Mouse (Mus musculus) v-Abl transformed pro-B cells (cell line): ENCODE results near the gene Nicn1.
"Not testable (repeated sequence)": the region's sequence is repeated elsewhere in the genome, so short reads cannot be mapped to it uniquely, and the experiment has no call there.

Source experiments
- in situ Hi-C, 2 experiments: fragments of 400-800 bp; cut with MboI; formaldehyde crosslinking; loops; one replicate each; pipeline ENCODE4 v1.15.1; 2025; ENCODE audit not compliant: unreplicated experiment in 2 of 2

The Nicn1 gene

DNA sequence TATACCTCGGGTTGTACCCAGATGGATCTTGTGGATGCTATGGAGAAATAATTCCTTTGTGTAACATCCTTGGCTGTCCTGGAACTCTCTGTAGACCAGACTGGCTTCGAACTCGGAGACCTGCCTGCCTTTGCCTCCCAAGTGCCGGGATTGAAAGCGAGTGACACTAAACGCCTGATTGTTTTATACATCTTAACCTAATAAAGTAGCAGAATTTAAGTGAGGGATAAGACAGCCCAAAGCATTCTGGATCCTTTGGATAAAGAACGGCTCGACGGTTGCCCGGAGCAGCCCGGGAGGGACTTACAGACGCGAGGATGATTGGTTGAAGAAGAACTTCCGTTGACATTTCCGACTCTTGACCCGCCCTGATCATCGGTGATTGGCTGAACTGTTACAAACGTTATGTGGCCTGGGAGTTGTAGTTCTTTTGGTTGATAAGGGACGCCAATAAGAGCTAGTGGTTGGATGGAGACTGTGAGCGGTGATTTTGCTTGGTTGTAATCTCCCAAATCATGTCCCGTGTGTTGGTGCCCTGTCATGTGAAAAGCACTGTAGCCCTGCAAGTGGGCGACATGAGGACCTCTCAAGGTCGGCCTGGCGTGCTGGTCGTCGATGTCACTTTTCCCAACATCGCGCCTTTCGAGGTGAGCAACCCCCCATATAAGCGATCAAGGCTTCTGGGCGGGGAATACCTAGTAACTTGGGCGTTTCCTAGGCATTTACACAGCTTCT is at the start of gene Nicn1:
Nicn1 (plus strand) TSS at position 414 of the 735 bp plus-strand sequence.
- in situ Hi-C loops = no loop called here

GRCm38 (mm10) chr9:108244540-108244939 is 45.7 kb upstream of the Nicn1 start:
- in situ Hi-C loops = no loop called here

GRCm38 (mm10) chr9:108244984-108245383 is 45.2 kb upstream of the Nicn1 start:
- in situ Hi-C loops = no loop called here

DNA sequence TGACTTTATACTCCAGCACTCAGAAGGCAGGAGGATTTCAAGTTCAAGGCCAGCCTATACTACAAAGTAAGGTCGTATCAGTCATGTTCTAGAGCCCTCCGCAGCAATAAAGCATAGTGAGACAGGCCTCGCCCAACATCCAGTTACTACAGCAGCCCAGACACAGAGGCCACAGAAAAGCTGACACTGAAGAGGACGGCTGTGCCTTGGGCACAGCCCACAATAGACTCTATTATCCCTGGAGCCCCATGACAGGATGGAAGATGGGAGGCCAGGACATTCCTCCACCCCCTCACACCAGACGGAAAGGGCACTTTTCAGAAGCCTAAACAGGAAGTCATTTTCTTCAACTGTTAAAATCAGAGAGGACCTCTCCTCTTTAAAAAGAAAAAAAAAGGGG is 41.3 kb upstream of the Nicn1 start:
- in situ Hi-C loops = no loop called here

DNA sequence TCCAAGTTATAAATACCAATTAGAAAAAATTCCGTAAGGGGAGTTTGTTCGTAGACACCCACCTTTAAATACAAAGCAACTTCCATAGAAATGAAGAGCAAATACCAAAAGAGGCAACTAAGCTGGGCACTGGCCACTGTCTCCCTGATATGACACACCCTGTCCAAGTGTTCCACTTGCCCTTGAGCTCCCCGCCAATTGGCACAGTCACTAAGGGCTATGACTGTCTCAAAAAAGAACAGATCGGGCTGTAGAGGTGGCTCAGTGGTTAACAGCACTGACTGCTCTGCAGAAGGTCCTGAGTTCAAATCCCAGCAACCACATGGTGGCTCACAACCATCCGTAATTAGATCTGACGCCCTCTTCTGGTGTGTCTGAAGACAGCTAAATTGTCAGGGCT is 38.4 kb upstream of the Nicn1 start:
- in situ Hi-C loops = no loop called here

DNA sequence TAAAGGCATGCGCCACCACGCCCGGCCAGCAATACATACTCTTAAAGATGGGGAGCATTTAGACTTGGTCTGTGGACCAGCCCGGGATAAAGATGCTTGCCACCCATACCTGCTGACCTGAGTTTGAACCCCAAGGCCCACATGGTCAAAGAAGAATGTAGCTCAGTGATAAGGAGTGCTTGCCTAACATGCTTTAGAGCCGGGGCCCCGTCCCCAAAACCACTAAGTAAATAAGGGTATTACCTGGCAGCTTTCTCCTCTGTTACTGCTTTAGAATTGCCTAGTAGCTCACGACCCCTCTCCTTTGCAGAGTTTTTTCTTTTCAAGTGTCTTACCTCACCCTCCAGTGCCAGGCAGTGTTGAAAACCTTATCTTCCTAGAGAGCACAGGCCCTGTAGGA is 37.5 kb upstream of the Nicn1 start:
- in situ Hi-C loops = no loop called here

DNA sequence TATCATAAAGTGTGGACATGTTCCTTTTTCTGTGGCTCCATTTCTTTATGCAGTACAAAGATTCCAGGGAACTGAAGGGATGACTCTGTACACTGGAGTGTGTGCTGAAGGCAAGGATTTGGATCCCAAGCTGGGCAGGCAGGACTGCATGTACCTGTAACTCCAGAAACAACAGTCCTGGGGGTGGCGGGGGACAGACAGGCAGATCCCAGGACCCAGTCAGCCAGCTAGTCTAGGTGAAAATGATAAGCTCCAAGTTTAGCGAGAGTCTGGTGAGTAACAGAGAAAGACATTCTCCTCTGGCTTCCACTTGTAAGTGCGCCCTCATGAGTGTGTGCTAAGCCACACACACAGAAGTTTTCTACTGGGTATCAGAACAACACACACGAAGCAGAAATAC is 29.7 kb upstream of the Nicn1 start:
- in situ Hi-C loops = no loop called here

DNA sequence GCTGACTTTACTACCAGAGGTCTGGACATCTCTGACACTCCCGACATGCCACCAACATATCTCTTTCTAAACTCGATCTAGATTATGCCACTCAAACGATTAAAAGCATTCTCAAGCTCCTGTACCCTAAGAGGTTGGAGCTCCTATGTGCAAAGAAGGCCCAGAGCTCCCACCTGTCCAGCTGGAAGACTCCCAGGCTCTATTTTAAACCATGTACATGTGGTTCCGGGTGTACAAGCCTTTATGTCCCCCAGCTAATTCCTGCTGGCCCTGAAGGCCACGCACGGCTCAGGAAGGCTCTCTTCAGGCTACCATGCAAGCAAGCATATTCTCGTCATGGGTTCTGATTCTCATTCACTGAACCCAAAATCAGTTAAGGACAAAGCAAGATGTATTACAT is 28.4 kb upstream of the Nicn1 start:
- in situ Hi-C loops = no loop called here

DNA sequence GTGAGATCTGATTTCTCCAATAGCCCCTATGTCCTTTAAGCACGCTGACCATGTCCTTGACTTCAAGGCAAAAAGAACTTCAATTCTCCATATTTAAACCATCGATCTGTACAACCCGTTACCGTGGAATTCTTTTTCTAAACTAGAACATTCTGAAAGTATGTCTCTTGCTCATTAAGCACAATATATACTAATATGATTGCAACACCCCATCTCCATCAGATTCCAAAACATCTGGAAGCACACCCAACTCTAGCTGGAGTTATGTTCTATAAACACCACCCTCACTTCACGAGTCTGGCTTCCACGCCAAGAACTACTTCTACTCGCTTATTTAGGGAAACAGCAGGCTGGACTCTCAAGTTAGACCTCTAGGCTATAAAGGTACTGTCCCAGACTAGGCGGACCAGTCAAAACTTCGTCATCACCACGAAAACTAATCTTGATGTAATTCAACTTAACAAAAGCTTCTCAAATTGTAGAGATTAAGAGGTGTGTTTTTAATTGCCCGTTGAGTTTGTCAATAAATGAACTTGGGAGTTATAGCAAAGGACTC is 27.7 kb upstream of the Nicn1 start:
- in situ Hi-C loops = no loop called here

DNA sequence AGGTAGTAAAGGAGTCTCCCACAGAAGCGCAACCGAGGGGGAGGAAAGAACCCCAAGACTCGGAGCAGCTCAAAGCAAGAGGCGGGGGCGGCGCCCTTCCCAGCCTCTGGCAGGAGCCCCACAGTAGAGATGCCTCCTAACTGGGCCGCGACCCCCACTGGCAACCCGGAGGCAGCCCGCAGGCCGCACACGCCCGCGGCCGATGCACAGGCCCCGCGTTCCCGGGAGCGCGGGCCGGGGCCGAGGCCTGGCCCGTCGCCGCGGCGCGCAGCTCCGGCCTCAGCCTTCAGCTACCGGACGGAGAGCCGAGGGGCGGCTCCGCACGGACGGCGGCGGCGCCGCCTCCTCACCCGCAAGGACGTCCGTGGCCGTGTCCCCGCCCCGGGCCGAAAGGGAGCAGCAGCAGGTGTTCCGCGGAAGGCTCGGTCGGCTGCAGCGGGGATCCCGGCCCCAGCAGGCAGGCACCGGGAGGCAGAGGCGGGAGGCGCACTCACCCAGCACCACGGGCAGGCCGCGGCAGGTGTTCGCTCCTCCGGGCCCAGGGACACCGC is 27.0 kb upstream of the Nicn1 start:
- in situ Hi-C loops = no loop called here

DNA sequence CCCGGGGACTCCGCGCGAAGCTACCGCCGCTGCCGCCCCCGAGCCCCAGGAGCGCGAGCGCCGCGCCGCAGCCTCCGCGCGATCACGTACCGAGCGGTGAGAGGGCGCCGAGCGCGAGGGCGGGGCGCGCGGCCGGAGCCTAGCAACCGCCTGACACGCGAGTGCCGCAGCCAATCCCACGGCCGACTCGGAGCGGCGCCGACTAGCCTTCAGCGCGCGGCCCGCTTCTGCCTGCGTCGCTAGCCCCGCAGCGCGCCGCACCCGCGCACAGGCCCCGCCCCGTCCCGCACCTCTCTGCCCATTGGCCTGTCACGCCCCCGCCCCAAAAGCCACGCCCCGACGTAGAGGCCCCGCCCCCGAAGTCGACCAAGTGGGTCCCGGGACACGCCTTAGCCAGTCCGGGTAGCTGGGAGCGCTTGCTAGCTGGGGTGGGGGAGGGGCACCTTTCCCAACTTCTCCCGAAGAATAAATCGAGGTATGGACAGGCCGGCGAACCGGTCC is 26.5 kb upstream of the Nicn1 start, which contains the start of gene Dag1:
Dag1 (minus strand) TSS at position 269 of the 501 bp plus-strand sequence.
- in situ Hi-C loops = no loop called here

GRCm38 (mm10) chr9:108264191-108264921 is 25.9 kb upstream of the Nicn1 start:
- in situ Hi-C loops = no loop called here

DNA sequence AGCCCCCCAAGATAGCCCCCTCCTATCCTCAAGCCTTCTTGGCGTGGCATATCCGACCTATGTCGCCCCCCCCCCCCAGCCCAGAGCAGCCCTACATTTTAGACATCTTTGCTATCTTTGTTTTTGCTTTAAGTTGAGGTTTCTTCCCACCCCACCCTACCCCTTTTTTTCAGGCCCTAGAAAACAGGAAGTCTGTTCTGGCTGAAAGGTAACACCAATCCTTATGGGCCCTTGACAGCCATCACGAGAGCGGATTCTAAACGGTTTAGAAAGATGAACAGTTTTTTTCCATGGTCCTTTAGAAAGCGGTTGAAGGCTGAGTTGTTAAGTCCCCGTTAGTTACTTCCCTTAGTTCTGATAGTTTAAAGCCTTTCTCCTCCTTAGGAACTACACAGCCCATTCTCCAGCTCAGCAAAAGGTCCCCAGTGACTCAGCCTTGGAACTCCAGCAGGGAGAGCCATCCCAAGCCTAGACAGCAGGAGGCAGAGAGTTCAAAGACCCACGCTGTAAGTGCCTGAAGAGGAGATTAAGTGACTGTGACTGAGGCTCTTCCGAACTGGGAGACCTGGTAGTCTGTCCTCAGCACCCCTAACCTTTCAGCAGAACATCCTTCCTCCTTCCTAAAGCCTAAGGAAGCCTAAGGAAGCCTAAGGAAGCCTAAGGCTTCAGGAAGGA is 23.8 kb upstream of the Nicn1 start:
- in situ Hi-C loops = no loop called here

GRCm38 (mm10) chr9:108267691-108268090 is 22.5 kb upstream of the Nicn1 start:
- in situ Hi-C loops = no loop called here

DNA sequence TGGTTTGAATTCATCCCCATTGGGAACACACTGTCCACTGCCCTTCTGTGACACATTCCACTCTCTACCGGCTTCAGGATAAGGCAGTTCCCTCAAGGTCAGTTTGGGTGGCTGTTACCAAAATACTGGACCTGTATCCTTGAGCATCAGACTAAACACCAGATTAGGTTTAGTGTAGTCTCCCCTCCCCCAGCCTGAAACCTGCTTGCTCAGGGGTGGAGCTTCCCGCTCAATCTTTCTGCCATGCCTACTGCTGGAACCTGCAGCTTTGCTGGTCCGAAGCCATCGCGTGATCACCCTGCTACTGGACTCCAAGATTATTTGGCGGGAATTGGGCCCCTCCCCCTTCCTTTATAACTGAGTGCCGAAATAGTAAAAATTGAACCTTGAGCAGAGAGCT is 21.5 kb upstream of the Nicn1 start:
- in situ Hi-C loops = not testable (repeated sequence)

GRCm38 (mm10) chr9:108271941-108272340 is 18.3 kb upstream of the Nicn1 start:
- in situ Hi-C loops = loop anchor here (5.0 to 10.0 kb wide), 2 partner anchors 65 to 137 kb away; no protein-coding TSS in a partner anchor

DNA sequence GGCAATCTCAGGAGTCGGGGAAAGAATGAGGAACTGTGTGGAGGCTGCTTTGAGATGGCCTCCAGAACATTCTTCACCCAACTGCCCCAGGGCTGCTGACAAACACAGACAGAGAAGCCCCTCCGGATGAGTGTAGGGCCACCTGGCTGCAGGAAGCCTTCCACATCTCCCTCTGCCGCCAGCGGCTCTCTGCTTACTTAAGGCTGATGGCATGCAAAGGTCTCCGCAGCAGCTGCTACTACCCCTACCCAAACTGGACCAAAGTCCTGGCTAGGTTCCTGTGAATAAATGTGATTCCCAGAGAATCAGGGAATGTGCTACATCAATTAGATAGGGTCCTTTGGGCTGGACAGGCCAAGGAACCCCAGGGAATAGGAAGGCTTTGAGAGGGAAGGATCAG is 17.5 kb upstream of the Nicn1 start:
- in situ Hi-C loops = loop anchor here (5.0 to 10.0 kb wide), 2 partner anchors 65 to 138 kb away; no protein-coding TSS in a partner anchor

DNA sequence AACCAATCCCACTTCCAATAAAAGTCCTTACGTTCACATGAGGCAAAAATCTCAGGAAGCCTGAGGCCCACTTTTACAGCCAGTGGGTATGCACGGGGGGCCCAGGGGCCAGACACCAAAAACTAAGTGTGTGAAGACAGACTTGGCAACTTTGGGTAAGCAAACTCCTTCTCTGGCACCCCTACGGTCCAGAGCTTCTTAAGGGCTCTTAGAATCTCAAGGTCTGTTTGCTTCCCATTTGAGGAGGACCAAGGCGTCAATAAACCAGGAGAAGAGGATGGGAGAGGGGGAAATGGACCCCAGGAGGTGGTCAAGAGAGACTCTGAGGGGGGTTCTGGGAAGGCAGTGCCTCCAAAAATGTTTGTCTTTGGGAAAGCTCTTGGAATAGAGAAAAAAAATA is 16.7 kb upstream of the Nicn1 start:
- in situ Hi-C loops = loop anchor here (5.0 to 10.0 kb wide), 2 partner anchors 66 to 139 kb away; no protein-coding TSS in a partner anchor

DNA sequence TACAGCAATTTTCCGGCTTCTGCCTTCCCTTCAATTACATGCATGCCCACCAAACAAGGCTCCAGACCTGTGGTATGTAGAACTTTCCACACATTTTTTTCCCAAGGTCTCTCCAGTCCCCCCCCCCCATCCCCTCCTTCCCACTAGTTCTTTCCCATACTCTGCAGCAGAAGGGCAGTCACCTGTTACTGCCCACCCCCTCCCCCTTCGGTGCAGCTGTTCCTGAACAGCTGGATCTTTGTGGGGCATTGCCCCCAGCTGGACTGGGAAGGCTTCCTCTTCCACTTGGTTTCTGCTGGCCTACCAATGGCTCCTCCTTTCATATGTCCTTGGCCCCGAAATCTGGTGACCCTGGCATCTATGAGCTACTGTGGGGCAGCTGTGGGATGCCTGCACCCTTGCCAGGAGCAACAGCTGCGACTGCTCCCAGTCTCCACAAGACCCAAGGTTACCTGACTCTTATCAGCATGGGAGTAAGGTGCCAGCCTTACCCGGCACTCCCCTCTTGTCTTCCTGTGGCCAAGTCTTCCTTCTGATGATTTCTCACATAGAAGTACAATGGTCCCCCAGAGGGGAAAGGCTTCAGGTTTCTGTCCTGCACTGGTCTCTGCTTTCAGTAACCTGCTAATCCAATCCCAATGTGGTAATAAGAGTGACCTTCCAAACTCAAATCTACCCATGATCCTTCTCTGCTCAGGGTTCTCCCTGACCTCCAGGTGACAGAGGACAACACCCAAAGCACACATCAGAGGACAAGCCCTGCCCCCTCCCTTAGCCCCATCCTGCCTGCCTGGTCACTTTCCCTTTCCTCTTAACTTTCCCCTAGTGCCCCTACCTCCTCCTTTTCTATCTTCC is 15.5 kb upstream of the Nicn1 start:
- in situ Hi-C loops = loop anchor here (5.0 to 10.0 kb wide), 4 partner anchors 67 to 177 kb away; no protein-coding TSS in a partner anchor

DNA sequence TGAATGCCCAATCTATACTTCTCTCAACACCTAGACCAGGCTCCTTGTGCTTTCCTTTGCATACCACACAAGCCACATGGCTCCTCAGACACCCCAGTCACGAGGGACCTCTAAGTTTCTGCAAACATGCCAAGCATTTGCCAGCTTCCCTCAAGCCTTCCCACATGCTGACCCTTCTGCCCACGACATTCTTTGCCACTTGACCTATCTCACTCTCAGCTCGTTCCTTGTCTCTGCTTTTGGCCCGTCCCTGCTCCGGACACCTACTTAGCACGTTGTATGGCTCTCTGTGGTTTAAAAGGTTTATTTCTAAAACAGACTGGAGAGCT is 14.9 kb upstream of the Nicn1 start:
- in situ Hi-C loops = loop anchor here (5.0 to 10.0 kb wide), 3 partner anchors 138 to 178 kb away; no protein-coding TSS in a partner anchor
